Mouse (Mus musculus): ENCODE measurements around the gene Vps33b.

Vps33b gene

GRCm38 (mm10) chr7:80268897-80269750 lies at the start of gene Vps33b:
TSS of gene Vps33b (plus strand) at chr7:80269649.
- DNase-seq = peak; percentile 93

- no peak for DNase-seq
Observed at GRCm38 (mm10) chr7:80220237-80220797, 49.1 kb upstream of the Vps33b start.

- DNase-seq = no peak
Observed at GRCm38 (mm10) chr7:80221179-80221750, 48.2 kb upstream of the Vps33b start.

GRCm38 (mm10) chr7:80227065-80227464 lies 42.4 kb upstream of the Vps33b start:
- DNase-seq = no peak

GRCm38 (mm10) chr7:80230196-80230595 lies 39.3 kb upstream of the Vps33b start:
- DNase-seq = no peak

GRCm38 (mm10) chr7:80231971-80232488 lies 37.4 kb upstream of the Vps33b start:
- DNase-seq = no peak

- peak; percentile 92 for DNase-seq
Observed at GRCm38 (mm10) chr7:80232489-80233029, 36.9 kb upstream of the Vps33b start, which contains the start of the genes Cib1 and Gdpgp1. TSS of gene Cib1 (minus strand) at chr7:80232813. TSS of gene Gdpgp1 (plus strand) at chr7:80232865.

GRCm38 (mm10) chr7:80233799-80234198 lies 35.6 kb upstream of the Vps33b start:
- DNase-seq = no peak

GRCm38 (mm10) chr7:80238542-80238941 lies 30.9 kb upstream of the Vps33b start:
- no peak for DNase-seq

GRCm38 (mm10) chr7:80241661-80242060 lies 27.8 kb upstream of the Vps33b start:
- no peak for DNase-seq

GRCm38 (mm10) chr7:80244851-80245250 lies 24.6 kb upstream of the Vps33b start:
- DNase-seq = no peak

GRCm38 (mm10) chr7:80246148-80246721 lies 23.2 kb upstream of the Vps33b start, which contains the start of gene Ttll13:
TSS of gene Ttll13 (plus strand) at chr7:80246376.
- DNase-seq = peak; percentile 95

- no peak for DNase-seq
Observed at GRCm38 (mm10) chr7:80246859-80247258, 22.6 kb upstream of the Vps33b start.

GRCm38 (mm10) chr7:80252437-80252836 lies 17.0 kb upstream of the Vps33b start:
- no peak for DNase-seq

- DNase-seq = no peak
Observed at GRCm38 (mm10) chr7:80252886-80253285, 16.6 kb upstream of the Vps33b start.

- no peak for DNase-seq
Observed at GRCm38 (mm10) chr7:80255981-80256380, 13.5 kb upstream of the Vps33b start.

- DNase-seq = no peak
Observed at GRCm38 (mm10) chr7:80257706-80258105, 11.7 kb upstream of the Vps33b start.

- peak; percentile 73 for DNase-seq
Observed at GRCm38 (mm10) chr7:80260625-80261371, 8.7 kb upstream of the Vps33b start, which contains the start of gene Ngrn. TSS of gene Ngrn (plus strand) at chr7:80261215.

GRCm38 (mm10) chr7:80261372-80261990 lies 8.0 kb upstream of the Vps33b start:
- DNase-seq = no peak

- DNase-seq = no peak
Observed at GRCm38 (mm10) chr7:80264606-80265005, 4.8 kb upstream of the Vps33b start.

GRCm38 (mm10) chr7:80267764-80268163 lies 1.7 kb upstream of the Vps33b start:
- no peak for DNase-seq
